Mouse (Mus musculus): ENCODE results near the gene Clcnkb. TPM values are rescaled to one million over a fixed set of nuclear protein-coding genes. Genes with fewer than 3 reads are reported as not detected.

Clcnkb gene
- not detected for polyA plus RNA-seq (2014; fragmentation: Illumina TruSeq; extraction: RNeasy Lipid Tissue Mini Kit (QIAGEN cat#74804); ENCODE audit: low read depth, low replicate concordance)

DNA sequence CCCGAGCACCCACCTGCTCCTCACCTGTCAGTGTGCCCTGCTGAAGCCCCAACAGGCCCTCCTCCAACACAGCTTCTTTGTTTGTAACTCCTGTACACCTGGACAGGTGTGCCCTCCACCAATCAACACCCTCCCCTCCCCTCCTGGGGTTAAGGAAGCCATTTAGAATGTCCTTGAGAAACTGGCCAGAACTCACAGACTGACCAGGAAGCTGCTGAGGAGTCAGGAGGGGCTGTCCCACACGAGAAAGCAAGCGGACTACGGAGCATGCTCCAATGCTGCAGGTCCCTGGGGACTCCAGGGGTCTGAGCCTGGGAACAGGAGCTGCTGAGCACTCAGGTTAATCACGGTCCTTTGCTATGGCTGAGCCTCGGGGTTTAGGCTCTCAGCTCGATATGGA is at the start of gene Clcnkb:
Clcnkb (minus strand) TSS at position 91 of the 400 bp plus-strand sequence.

DNA sequence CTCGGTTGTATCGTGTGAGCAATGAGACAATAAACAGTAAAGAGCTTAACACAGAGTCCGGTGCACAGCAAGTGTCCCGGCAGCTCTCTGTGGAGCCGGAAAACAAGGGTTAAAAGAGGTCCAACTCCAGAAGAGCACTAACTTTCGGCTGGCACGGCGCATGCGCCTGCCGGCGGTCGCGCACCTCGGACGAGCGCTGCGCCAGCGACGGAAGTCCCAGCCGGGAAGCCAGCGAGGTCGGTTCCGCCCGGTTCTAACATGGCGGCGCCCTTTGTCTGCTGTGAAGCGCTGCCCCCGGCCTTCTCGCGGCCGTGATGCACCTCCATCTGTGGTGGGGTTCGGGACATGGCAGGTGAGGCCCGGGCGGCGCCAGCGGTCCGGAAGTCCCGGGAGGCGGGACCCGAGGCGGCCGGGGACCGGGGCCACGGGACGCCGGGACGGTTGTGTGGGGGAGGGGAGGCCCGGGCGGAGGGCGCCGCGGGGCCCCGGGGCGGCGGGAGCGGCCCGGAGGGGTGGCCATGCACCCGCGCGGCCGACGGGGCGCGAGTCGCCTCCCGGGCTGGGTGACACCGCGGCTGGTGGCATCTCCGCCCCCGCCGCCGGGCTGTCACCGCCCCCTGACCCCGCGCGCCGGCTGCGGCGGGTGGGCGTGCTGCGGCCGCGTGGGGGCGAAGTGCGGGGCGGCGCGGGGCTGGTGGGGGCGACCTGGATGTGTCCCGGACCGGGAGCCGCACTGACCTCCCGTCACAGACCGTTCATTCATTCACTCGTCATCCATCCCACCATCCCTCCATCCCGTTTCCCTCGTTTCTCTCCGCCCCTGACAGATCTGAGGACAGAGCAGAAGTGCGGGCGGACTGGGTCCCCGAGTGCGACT is 28.9 kb upstream of the Clcnkb start, which contains the start of gene Zbtb17:
Zbtb17 (plus strand) TSS at position 204 of the 877 bp plus-strand sequence.

GRCm38 (mm10) chr4:141435974-141436373 is 20.2 kb upstream of the Clcnkb start, which contains the start of gene Srarp:
Gene Srarp, minus strand, starts transcription at chr4:141436105.

DNA sequence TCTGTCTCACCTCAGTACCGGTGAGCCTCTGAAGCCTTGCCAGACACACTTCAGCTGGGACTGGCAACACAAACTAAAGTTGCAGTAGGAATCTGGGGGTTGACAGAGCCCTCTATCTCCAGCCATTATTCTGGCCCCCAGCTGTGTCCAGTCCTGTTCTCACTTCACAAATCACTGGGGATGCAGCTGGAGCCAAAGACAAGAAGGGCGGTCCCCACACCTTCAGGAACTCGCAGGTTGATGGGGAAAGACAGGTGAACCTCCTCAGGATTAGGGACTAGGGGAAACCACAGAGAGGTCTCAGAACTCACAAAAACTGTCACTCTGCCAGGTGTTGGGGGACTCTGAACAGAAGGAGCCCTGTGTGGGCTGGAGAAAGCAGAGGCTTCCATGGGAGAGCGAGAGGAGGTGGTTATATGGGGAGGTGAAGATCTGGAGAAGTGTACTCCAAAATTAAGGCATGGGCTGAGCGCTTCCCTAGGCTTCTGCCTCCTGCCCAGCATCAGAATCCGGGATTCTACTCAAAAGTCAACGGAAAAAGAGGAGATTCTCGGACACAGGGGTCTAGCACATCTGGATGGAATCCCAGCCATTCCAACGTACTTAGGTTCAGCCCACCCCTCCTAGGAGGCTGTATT is 4.5 kb upstream of the Clcnkb start, which contains the start of gene Hspb7:
Hspb7 (plus strand) TSS at position 588 of the 638 bp plus-strand sequence.

GRCm38 (mm10) chr4:141398545-141398944 is 17.3 kb downstream of the Clcnkb start, which contains the start of gene Clcnka:
Gene Clcnka, minus strand, starts transcription at chr4:141398724.

GRCm38 (mm10) chr4:141367997-141368791 is 47.6 kb downstream of the Clcnkb start, which contains the start of gene Fam131c:
Gene Fam131c, plus strand, starts transcription at chr4:141368220.

Other genes starting within 250 kb of the Clcnkb start
- gene Rsg1, start 202.1 kb downstream of the Clcnkb start, polyA plus RNA-seq (2014; fragmentation: Illumina TruSeq; extraction: RNeasy Lipid Tissue Mini Kit (QIAGEN cat#74804); ENCODE audit: low read depth, low replicate concordance): not detected
- 4.2 TPM for gene Arhgef19, start 176.5 kb downstream of the Clcnkb start, polyA plus RNA-seq (2014; fragmentation: Illumina TruSeq; extraction: RNeasy Lipid Tissue Mini Kit (QIAGEN cat#74804); ENCODE audit: low read depth, low replicate concordance)
- 0.74 TPM for gene Epha2, start 114.8 kb downstream of the Clcnkb start, polyA plus RNA-seq (2014; fragmentation: Illumina TruSeq; extraction: RNeasy Lipid Tissue Mini Kit (QIAGEN cat#74804); ENCODE audit: low read depth, low replicate concordance)
- not detected for gene Fam131c, start 47.8 kb downstream of the Clcnkb start, polyA plus RNA-seq (2014; fragmentation: Illumina TruSeq; extraction: RNeasy Lipid Tissue Mini Kit (QIAGEN cat#74804); ENCODE audit: low read depth, low replicate concordance)
- not detected for gene Clcnka, start 17.3 kb downstream of the Clcnkb start, polyA plus RNA-seq (2014; fragmentation: Illumina TruSeq; extraction: RNeasy Lipid Tissue Mini Kit (QIAGEN cat#74804); ENCODE audit: low read depth, low replicate concordance)
- not detected for gene Hspb7, start 4.8 kb upstream of the Clcnkb start, polyA plus RNA-seq (2014; fragmentation: Illumina TruSeq; extraction: RNeasy Lipid Tissue Mini Kit (QIAGEN cat#74804); ENCODE audit: low read depth, low replicate concordance)
- not detected for gene Srarp, start 20.1 kb upstream of the Clcnkb start, polyA plus RNA-seq (2014; fragmentation: Illumina TruSeq; extraction: RNeasy Lipid Tissue Mini Kit (QIAGEN cat#74804); ENCODE audit: low read depth, low replicate concordance)
- 0.37 TPM for gene Zbtb17, start 28.6 kb upstream of the Clcnkb start, polyA plus RNA-seq (2014; fragmentation: Illumina TruSeq; extraction: RNeasy Lipid Tissue Mini Kit (QIAGEN cat#74804); ENCODE audit: low read depth, low replicate concordance)
- 1.6 TPM for gene Spen, start 122.6 kb upstream of the Clcnkb start, polyA plus RNA-seq (2014; fragmentation: Illumina TruSeq; extraction: RNeasy Lipid Tissue Mini Kit (QIAGEN cat#74804); ENCODE audit: low read depth, low replicate concordance)
- gene Fblim1, start 190.1 kb upstream of the Clcnkb start, polyA plus RNA-seq (2014; fragmentation: Illumina TruSeq; extraction: RNeasy Lipid Tissue Mini Kit (QIAGEN cat#74804); ENCODE audit: low read depth, low replicate concordance): 0.48 TPM
- gene Tmem82, start 202.6 kb upstream of the Clcnkb start, polyA plus RNA-seq (2014; fragmentation: Illumina TruSeq; extraction: RNeasy Lipid Tissue Mini Kit (QIAGEN cat#74804); ENCODE audit: low read depth, low replicate concordance): 1.1 TPM
- 0.42 TPM for gene Slc25a34, start 207.8 kb upstream of the Clcnkb start, polyA plus RNA-seq (2014; fragmentation: Illumina TruSeq; extraction: RNeasy Lipid Tissue Mini Kit (QIAGEN cat#74804); ENCODE audit: low read depth, low replicate concordance)
- 0.69 TPM for gene Plekhm2, start 248.9 kb upstream of the Clcnkb start, polyA plus RNA-seq (2014; fragmentation: Illumina TruSeq; extraction: RNeasy Lipid Tissue Mini Kit (QIAGEN cat#74804); ENCODE audit: low read depth, low replicate concordance)